Mouse (Mus musculus) lung, postnatal 0 days (tissue): ENCODE data around the gene Fam189a1.

Experiments used
- CTCF ChIP-seq: IDR thresholded peaks from 2 replicates; pipeline ENCODE4 v1.5.1; 2016; ENCODE audit warnings: antibody characterized with exemption, mild to moderate bottlenecking
- EP300 ChIP-seq: IDR thresholded peaks from 2 replicates; pipeline ENCODE4 v1.6.1; 2016; ENCODE audit warnings: antibody characterized with exemption, mild to moderate bottlenecking, control low read depth

- no peak for TF ChIP-seq EP300
- no peak for TF ChIP-seq CTCF
Observed at GRCm38 (mm10) chr7:64754161-64754560, 402.2 kb downstream of the Fam189a1 start.
